Mouse (Mus musculus): ENCODE results near the gene Gm17364.
"Not testable (repeated sequence)": the region's sequence is repeated elsewhere in the genome, so short reads cannot be mapped to it uniquely, and the experiment has no call there.

Gene Gm17364

GRCm38 (mm10) chr13:41273927-41274650 is at the start of gene Gm17364:
Gene Gm17364, minus strand, starts transcription at chr13:41273977.
- DNase-seq (ENCODE audit: low spot score in 2 of 2) = no peak

DNA sequence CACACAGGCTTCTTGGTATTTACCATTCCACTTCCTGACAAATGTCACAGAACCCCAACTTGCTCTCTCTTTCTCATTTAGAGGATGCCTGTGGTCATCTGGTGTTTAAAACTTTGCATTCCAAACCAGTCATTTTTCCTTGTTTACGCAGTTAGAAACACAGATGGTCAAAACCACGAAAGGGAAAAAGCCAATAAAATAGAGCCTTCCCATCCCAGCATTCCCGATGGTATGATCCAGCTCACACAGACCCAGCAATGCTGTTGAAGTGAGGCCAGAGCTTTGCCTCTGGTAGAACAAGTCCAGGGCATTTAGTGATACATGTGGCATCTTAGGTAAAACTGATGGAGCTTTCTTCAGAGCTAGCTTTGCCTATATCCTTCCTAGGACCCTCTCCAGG is 47.7 kb upstream of the Gm17364 start:
- DNase-seq (ENCODE audit: low spot score in 2 of 2) = no peak

DNA sequence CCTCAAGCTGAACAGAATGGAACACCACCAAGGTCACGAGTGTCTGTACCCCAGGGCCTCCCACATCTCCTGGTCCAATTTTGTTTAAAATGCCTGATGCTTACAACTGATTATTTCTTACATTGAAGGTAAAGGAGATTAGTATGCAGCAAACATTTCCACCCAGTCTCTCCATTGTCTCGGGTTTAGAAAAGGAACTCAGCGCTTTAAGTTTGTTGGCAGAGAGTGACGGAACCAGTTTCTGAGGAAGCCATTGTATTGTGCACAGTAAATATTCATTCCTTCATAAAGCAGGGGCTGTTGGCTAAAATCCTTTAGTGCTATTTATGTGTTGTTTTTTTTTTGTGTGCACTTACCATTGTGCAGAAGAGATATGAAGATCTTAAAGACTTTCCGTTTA is 47.0 kb upstream of the Gm17364 start:
- no peak for DNase-seq (ENCODE audit: low spot score in 2 of 2)

- peak; percentile 57 to 66 for DNase-seq (ENCODE audit: low spot score in 2 of 2)
Observed at GRCm38 (mm10) chr13:41302716-41303115, 28.9 kb upstream of the Gm17364 start.

- DNase-seq (ENCODE audit: low spot score in 2 of 2) = no peak
Observed at GRCm38 (mm10) chr13:41300037-41300436, 26.3 kb upstream of the Gm17364 start.

GRCm38 (mm10) chr13:41298996-41299395 is 25.2 kb upstream of the Gm17364 start:
- no peak for DNase-seq (ENCODE audit: low spot score in 2 of 2)

GRCm38 (mm10) chr13:41298533-41298932 is 24.8 kb upstream of the Gm17364 start:
- no peak for DNase-seq (ENCODE audit: low spot score in 2 of 2)

- DNase-seq (ENCODE audit: low spot score in 2 of 2) = no peak
Observed at GRCm38 (mm10) chr13:41296396-41296795, 22.6 kb upstream of the Gm17364 start.

GRCm38 (mm10) chr13:41295886-41296285 is 22.1 kb upstream of the Gm17364 start:
- DNase-seq (ENCODE audit: low spot score in 2 of 2) = no peak

GRCm38 (mm10) chr13:41293595-41293994 is 19.8 kb upstream of the Gm17364 start:
- no peak for DNase-seq (ENCODE audit: low spot score in 2 of 2)

DNA sequence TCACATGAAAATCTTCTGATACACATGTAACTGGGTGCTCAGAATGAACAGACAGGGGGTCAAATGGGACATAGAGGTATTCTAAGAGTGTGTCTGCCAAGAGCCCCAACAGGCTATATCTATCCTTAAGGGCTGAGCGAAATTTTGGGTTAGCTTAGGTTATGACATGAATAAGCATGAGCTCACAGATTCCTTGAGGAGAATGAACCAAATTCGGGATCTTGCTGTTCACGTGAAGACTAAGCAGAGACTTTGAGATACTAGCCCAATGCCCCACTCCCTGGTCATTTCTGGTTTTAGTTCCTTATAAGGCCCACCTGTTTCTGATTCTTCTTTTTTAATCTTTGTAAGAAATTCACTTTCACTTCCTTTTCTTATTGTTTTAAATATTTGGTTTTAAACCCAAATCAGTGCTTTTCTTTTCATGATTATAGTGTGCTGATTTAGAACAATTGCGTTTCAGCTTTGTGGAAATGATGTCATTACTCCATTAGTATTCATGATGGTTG is 17.7 kb upstream of the Gm17364 start:
- DNase-seq (ENCODE audit: low spot score in 2 of 2) = no peak

DNA sequence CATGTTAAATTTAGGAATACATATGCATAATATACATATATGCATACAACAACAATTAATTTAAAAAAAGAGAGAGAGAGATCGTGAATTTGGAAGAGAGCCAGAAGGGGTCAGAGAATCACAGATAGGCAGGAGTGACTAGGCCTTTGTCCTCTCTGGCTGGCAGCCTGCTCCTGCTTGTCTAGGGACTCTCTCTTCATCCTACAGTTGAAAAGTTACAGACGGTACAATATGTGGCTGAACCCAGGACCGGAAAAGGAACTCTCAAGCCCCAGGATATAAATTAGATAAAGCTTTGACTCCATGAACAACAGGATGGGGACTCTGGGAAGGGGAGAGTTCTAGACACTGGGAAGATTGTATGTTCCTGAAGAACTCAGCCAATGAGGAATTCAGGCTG is 12.5 kb upstream of the Gm17364 start:
- no peak for DNase-seq (ENCODE audit: low spot score in 2 of 2)

DNA sequence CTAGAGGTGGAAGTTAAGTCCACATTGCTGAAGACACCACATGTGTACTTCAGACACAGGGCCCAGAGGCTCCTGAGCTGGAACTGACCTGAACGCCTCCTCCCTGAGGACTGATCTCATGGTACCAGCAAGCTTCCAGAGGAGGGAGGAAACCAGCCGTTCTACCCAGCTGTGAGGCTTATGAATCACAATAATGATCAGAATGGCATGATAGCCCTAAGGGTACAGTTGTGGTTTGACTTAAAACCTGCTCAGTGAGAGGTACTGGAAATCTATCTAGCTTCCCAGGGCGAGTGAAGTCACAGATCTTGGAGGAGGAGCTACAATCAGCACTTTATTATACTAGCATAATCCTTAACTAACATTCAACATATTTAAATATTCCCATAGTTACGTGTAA is 11.7 kb upstream of the Gm17364 start:
- DNase-seq (ENCODE audit: low spot score in 2 of 2) = no peak

DNA sequence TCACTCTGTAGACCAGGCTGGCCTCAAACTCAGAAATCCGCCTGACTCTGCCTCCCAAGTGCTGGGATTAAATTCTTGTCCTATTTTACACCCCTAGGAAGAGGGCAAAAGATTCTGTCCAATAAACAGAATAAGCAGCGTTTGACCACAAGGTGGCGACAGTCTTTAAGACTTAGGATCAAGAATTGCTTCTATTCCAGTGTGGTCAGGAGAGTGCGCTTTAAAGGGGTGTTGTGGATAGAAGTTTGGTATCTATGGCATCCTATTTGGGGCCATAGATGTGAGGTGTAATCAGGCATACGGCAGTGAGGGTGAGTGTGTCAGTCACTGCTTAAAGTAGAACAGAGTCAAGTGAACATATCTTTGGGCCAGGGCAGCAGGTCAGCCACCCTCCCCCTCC is 9.5 kb upstream of the Gm17364 start:
- DNase-seq (ENCODE audit: low spot score in 2 of 2) = peak; percentile 45 to 46

- no peak for DNase-seq (ENCODE audit: low spot score in 2 of 2)
Observed at GRCm38 (mm10) chr13:41280696-41281095, 6.9 kb upstream of the Gm17364 start.

GRCm38 (mm10) chr13:41267827-41268408 is 5.9 kb downstream of the Gm17364 start:
- DNase-seq (ENCODE audit: low spot score in 2 of 2) = no peak

GRCm38 (mm10) chr13:41263304-41264006 is 10.3 kb downstream of the Gm17364 start:
- no peak for DNase-seq (ENCODE audit: low spot score in 2 of 2)

GRCm38 (mm10) chr13:41261617-41262016 is 12.2 kb downstream of the Gm17364 start:
- not testable (repeated sequence) for DNase-seq (ENCODE audit: low spot score in 2 of 2)

DNA sequence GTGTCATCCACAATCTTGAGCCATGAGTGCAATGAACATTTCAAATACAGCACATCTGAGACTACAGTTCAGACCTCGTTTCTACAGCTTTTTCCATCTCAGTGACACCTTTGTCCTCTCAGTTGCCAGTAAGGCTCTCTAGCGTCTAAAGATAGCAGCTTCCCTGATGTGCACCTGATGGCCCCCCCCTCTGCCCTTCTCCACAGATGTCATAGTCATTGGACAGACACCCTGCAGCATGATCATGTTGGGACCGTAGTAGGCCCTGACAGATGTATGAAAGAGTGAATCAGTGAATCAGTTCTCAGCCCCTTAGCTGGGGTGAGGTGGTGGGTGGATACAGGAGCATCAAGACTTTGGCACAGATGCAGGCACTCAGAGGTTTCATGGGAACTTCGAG is 15.9 kb downstream of the Gm17364 start:
- DNase-seq (ENCODE audit: low spot score in 2 of 2) = no peak

DNA sequence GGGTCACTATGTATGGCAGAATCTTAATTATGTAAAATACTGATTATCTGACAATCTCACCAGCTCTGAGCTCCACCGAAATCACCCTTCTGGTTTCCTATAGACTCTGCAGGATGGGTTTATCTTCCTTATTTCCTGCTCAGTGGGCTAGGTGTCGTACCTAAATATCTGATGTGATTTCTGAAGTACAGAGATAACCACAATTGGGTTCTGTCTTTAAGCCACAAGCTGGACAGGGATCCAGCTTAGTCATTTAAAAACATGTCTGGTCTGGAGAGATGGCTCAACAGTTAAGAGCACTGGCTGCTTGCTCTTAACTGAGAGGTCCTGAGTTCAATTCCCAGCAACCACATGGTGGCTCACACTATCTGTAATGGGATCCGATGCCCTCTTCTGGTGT is 16.8 kb downstream of the Gm17364 start:
- no peak for DNase-seq (ENCODE audit: low spot score in 2 of 2)

DNA sequence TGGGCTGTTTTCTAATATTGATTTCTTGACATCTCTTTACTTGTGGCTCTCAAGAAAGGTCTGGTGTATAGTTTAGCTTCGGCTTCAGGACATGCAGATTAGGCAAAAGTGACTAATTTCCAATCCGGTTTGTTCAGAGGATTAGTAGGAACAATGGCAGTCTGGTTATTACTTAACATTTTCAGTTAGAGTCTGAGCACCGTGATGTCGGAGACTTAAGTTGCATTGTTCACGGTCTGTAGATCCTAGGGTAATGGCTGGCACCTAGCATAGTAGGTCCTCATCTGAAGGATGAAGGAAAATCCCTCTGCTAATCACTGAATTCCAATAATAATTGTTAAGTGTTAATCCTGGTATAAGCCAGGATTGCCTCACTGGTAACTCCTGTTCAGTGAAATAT is 17.7 kb downstream of the Gm17364 start:
- no peak for DNase-seq (ENCODE audit: low spot score in 2 of 2)

DNA sequence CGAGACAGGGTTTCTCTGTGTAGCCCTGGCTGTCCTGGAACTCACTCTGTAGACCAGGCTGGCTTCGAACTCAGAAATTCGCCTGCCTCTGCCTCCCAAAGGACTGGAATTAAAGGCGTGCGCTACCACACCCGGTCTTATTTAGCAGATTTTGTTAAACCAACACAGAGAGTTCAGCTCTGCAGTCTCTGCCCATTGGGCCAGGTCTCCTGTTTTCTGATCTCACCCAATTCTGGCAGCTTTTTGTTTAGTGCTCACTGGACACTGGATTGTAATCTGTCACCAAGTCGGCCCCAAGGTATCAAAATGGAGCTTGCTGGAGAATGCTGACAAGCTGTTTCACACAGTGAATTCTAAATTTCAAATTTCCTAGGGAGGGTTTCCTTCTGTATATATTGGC is 21.0 kb downstream of the Gm17364 start:
- no peak for DNase-seq (ENCODE audit: low spot score in 2 of 2)

DNA sequence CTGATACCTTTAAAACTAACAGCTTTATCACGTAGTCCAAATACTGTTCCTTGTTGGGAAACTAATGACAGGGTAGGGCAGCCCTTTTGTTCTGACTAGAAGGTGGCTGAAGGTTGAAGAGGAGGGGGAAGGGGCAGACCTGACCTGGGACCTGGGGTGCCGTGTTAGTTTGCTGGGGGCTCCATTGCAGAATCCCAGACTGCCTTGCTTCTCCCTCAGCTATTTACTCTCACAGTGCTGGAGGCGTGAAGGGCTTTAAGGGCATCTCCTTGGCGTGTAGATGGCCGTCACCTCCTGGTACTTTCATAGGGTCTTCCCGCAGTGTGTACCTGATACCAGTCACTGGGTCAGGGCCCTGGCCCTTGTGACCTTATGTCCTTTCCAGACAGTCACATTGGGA is 21.6 kb downstream of the Gm17364 start:
- no peak for DNase-seq (ENCODE audit: low spot score in 2 of 2)

Measured in urinary bladder, adult 18-20 months (tissue).